Mouse (Mus musculus) kidney, postnatal 14 days (tissue): ENCODE measurements at regions not wholly inside any gene's neighbourhood (a gene's known extent, or its start where the extent isn't known, plus 50 kb on each side); places are given as distances from the start of the nearest gene placed in this dataset.
A peak's percentile ranks its signal among the peaks of the same experiment; 100 is the strongest.

Source experiments
- DNase-seq: peaks from one replicate; pipeline ENCODE4 v3.0.0; 2022; ENCODE audit warnings: mixed read lengths

DNA sequence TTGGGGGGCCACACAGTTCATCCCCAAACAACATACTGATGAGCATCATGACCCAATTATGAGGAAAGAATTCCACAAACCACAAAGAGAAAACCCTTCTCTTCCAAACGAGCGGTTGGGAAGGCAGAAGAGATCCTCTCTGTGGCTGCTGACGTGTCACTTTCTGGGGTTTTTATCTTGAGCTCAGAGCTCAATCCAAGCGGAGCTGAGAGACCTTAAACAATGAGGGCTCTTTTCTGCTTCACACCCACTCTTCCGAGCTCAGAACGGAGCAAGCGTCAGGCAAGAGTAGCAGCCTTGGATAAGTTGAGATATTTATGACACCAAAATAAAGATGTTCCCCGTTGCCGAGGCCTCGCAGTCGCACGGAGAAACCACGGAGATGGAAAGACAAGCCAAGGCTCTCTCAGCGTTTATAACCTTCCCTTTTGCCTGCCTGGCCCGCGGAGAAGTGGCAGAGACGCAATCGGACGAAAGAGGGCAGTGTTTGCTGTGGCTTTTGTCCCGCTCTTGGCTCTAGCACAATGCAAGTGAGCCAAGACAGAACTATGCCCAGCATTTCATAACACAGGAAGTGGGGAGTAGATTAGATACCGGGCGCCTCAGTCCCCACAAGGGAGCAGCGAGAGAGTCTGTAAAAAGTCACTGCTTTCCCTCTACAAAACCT is 100.7 kb downstream of the Chic2 start:
- peak; percentile 89 for DNase-seq

DNA sequence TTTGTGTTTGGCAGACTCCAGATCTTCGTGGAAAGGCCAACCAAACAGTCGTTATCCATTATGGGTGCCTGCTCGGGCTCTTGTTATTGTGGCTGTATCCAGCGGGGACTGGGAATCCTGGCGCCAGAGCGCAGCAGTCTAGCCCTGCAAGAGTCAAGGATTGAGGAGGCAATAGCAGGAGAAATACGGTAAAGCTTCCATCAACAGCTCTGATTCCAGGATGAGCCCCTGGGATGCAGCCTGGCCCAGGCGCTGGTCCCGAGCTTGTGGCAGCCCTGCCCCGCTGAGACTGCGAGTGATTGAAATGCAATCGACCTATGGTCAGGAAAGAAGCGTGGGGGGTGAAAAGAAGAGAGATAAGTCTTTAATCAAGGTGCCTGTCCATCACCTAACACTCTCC is 103.1 kb downstream of the Chic2 start:
- peak; percentile 22 for DNase-seq

DNA sequence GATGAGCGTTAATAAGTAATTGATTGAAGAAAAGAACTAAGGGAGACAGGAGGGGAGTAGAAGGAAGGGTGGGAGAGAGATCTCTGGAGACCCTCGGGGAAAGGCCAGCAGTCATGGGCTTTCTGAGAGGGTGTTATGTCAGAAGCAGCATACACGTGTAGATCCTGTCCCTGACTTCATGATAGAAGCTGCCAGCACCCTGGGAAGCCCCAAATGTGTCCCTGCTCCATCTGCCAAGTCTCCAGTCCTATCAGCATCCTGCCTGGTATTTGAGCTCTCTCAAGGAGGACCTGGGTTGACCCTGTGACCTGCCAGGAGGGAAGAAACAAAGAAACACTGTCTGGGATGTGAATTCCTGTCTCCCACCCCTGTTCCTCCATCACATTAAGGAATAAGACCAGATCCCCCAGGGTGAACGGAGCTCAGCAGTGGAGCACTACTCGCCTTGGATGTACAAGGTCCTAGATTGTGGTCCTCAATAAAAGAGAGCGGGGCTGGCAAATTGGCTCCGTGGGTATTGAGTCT is 107.1 kb downstream of the Chic2 start:
- DNase-seq = no peak

DNA sequence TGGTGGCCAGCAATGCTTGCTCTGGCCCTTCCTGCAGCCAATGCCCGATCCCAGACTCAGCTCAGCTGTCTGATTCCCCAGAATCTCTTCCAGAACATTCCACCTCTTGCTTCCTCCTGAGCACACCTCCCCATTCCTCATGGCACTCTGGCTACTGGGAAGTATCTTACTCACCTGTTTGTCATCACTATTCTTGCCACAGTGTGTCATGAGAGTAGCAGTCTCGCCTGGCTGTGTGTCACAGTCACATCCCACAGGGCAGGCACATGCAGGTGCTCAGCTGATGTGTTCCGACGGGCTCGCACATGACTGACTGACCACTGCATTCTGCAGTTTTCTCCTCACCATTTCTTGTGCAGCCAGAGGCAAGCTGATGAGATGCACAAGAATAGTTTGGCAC is 108.5 kb downstream of the Chic2 start:
- no peak for DNase-seq

DNA sequence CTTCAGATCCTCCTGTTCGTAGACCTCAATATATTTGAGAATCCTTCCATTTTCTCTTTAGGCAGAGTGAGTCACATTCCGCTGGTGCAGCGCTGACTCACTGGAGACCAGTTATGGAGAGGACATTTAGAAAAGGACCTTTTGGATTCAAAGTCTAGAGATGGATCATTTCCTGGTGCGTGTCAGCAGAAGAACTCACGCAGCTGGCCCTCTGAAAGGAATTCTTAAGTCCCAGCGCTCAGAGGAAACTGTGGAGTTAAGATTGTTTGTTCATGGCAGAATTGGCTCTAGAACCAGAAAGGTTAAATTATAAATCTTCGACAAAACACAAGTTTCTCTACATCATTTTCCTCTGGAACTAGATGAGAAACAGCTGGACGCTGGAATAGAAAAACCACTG is 108.9 kb downstream of the Chic2 start:
- DNase-seq = peak; percentile 47

DNA sequence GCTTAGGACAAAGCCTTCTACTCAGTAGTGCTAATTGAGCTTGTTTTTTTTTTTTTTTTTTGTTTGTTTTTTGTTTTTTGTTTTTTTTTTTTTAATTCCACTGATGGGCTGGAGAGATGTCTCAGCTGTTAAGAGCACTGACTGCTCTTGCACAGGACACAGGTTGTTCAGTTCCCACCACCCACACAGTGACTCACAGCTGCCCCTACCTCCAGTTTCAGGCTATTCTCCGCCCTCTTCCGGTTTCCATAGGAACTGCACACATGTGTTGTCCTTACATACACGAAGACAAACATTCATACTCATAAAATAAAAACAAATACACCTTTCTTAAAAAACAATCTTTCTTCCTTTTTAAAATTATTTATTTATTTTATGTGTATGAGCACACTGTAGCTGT is 111.3 kb downstream of the Chic2 start:
- DNase-seq = no peak

DNA sequence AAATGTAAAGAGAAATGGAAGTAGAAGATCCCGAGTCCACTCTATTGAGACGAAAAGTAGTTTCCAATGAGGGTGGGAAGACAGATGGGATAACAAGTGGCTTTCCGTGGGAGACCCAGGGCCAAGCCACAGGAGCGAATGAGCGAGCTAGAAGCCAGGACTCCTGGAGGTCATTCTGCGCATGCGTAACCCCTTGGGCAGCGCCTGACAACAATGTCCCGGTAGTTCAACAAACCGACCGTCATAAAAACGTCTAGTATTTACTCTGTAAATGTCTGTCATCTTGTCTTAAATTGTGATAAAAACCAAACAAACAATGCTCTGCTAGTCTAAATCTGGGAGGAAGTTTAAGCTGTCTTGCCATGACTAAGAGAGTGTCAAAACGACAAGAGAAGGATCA is 112.4 kb downstream of the Chic2 start:
- DNase-seq = peak; percentile 17

DNA sequence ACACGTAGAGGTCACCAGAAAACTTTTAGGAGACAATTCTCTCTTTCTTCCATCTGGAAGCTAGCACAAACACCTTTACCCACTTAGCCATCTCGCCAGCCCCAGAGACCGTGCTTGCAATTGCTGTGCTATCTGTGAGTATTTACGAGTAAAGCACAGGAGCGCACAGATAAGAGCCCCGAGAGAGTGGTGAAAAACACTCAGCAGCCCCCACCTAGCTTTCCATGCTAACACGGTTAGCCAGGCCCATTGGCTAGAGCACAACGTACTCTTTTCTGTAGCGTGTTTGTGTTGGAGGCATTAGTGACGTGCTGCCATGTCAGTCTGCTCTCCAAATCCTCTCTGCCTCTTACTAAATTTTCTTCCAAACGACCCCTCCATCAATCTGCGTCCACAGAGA is 112.8 kb downstream of the Chic2 start:
- no peak for DNase-seq

DNA sequence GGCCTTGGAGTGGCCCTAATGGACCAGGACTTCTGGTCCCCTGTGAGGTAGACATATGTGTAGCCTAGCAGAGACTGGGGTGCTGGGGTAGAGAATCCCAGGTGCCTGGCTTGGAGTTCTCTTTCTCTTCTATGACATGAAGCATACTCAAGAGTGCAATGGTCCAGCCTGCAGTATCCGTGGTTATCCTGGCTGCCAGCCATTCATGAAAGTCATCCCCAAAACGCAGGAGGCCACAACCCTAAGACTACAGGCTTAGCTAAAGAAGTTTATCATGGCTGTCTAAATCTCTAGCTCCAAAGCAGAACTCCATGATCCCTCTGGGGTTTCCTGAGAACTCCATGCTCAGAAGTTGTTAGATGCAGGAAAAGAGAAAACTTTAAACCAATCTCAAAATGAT is 117.0 kb downstream of the Chic2 start:
- no peak for DNase-seq

DNA sequence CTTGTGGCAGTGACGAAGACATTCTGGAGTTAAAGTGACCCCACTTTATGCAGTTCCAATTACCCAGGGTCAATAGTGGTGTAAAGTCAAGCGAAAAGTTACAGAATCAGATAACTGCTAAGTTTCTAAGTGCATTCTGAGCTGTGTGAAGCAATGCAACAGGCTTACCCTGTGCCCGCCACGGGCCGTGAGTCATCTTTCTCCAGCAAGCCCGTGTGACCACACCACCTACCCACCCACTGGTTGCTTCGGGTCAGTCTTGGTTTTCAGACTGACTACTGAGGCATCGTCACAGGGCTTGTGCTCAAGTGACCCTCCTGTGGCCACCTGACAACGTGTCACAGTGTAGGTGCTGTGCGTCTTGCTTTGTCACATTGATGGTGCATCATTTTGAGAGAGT is 118.8 kb downstream of the Chic2 start:
- DNase-seq = no peak

DNA sequence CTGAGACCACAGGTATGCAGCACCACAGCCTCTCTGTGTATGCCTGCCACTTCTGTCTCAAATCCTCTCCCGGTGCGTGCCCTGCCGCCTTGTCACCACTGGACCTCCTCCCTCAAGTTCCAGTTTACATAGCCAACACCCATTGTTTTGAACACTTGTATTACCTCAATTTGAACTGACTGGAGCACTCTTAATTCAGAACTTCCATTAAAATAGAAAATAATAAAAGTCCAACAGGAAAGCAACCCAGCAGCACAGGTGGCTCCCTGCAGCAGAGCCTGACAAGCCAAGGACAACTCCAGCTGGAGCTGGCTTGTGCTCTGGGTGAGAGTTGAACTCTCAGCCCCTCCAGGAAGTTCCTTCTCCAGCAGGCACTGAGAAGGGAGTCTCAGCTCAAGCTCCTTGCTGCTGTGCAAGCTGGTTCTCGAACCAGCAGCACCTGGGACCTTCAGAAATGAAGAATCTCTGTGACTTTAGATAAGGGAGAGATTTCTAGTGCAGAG is 120.5 kb downstream of the Chic2 start:
- DNase-seq = no peak

DNA sequence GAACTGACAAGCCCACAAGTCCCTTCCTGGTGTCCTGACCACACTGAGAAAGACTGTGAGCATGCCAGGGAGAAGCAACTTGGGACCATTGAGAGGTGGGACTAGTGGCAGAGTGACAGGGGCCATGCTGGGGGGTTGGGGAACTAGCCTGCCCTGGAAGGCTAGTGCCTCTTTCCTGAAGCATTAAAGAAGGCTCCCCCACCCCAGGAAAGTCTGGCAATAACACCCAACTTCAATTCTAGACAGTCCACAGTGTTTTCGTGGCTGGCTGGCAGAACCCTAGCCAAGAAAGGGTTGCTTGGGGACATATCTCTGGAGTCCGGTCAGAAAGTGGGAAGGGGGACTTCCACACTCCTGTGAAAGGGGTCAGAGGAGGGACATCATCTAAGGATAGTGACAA is 121.2 kb downstream of the Chic2 start:
- DNase-seq = no peak

DNA sequence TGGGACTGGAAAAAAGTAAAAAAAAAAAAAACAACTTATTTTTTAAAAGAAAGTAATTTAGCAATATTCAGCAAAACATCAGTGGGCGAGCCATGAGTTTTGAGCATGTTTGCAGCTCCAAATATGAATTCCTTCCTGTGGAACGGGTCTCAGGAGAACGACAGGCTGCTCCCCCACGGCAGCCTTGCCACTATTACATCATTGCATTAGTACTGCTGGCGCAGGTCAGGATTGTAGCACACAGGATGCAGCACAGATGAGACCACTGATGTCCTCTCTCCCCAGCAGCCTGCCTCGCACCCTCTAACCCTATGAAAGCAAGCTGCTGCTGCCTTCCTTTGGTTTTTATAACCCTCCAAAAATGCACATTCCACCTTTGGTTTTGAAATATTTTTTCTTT is 121.7 kb downstream of the Chic2 start:
- no peak for DNase-seq

DNA sequence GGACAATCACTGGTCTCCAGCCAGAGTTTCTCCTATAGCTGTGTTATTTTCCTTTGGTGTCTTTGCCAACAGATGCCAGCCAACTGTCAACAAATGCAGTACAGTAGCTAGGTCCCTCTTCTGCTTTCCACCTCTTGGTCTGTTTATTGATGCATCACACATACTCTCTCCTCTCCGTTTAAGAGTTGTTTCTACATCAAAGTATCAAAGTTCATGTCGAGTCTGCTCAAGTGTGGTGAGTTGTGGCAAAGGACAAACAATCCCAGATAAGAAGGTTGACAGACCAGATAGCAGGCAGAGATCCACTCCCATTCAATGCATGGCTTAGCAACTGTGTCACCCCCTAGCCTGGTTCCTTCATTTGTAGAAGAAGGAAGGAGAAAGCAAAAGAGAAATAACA is 123.6 kb downstream of the Chic2 start:
- no peak for DNase-seq

DNA sequence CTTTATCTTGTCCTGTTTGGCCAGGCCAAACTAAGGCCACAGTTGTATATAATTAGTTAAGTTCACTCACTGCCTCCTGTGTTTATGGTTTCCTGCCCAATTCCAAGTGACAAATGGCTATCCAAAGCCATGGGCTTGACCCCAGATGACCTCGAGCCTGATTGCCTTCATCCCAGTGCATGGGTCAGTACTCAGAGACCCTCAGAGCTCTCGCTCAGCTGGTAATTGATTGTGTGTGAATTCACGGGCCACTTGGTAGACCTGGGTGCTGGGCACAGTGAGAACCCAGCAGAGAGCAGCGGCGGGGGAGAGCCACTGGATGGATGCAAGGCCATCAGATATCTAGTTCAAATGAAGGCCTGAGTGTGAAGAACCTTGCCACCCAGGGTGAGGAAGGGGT is 124.1 kb downstream of the Chic2 start:
- no peak for DNase-seq

DNA sequence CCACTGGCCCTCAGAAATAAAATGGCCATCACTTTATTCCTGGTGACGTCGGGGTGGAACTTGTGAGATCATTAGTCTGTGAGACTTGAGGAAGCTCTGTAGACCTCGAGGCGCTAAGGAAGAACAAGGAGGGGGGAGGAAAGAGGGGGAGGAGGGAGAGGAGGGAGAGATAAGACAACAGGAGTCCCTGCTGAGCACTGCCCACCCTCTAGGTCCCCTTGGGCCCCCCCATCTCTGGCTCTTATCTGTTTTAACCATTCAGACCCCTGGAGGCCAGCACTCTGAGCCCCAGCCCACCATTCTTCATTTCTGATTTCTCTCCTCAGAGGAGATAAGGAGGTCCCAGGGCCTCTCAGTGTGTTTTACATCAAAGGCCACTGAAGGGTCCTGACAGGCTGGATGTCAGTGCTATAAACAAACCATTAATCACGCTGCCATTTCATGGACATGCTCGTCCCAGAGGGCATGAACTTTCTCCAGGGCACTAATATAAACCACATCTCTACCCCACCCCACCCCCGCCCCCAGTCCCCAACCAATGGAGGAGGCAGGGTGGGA is 139.0 kb downstream of the Chic2 start:
- peak; percentile 56 for DNase-seq

DNA sequence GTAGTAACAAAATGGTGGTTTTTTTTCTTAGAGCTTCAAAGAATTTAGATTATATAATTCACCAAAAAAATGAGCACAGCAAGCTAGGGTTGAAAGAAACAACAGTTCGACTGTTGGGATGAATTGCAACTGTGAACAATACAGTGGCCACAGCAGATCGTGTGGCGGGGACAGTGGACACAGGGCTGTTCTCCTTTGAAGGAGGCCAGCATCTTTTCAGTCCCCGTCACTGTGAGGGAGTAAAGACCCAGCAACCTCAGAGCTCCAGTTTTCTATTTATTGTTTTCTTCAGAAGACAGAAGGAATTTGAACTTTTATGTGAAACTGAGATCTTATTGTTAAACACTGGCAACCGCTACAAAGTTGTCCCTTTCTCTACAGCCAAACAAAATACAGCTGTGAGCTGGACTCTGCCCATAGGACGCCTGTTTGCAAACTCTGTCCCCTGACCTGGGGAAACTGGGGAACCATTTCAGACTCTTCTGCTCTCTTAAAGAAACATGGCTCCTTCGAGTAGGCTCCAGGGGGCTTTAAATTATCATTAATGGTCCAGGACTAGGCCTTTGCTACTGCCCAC is 139.6 kb downstream of the Chic2 start:
- no peak for DNase-seq

DNA sequence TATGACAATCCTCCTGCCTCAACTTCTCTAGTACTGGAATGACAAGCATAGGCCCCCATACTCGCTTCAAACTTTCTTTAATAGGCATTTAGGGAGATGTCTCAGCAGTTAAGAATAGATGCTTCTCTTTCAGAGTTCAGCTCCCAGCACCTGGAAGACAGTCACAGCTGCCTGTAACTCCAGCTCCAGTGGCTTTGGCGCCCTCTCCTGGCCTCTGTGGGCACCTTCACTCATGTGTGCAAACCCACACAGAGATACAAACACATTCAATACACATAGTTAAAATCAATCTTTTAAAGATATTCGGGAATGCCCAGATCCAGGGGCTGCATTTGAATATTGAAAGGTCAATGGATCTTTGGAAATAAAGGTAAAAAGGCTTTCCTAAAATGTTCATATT is 140.2 kb downstream of the Chic2 start:
- DNase-seq = peak; percentile 9

DNA sequence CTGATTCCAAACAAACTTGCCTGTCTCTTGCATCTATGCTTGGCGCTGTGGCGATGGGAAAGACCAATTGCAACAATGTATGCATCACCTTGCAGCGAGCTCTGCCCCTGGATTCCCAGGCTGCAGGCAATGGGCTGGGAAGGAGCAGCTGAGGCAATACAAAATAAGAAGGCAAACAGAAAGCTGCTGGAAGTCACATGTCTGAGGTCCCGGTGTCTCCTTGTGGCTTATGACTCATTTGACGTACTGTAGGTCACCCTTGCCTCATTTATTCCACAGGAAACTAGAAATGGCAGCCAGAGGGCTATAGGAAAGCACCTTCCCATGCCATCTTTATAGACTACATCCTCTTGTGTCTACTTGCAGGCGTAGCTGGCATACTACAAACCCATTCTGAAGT is 140.9 kb downstream of the Chic2 start:
- DNase-seq = no peak

DNA sequence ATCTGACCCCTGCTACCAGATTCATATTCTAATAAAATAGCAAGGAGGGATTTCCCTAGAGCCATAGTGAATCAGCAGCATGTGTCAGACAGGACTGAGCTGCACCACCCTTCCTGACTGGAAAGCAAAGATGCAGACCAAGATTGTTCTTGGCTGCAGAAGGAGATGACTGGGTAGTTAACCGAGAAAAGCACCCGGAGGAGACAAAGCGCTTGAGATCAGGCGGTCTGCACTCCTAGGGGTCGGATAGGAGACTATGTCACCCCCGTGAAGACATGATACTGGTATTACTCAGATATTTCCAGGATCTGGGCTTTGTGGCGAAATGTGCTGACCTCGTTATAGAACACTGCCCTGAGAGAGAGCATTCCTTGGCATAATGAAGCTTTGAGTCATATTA is 147.4 kb downstream of the Chic2 start:
- DNase-seq = no peak

DNA sequence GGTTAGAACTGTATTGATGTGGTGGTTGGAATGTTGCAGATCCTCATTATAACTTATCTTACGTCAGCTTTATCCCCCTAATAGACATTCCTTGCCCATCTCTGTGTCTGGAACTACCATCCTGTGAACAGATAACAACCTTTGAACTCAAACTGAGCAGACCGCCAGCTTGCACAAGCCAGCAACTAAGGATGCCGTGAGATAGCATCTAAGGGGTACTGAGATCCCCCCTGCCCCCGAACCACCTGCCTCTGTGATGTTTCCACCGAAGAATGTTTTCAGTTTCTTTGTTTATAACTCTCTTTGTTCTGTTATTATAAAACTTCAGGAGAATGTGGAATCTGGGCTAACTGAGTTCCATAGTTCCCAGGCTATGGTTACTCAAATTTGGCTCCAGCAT is 151.3 kb downstream of the Chic2 start:
- DNase-seq = no peak

DNA sequence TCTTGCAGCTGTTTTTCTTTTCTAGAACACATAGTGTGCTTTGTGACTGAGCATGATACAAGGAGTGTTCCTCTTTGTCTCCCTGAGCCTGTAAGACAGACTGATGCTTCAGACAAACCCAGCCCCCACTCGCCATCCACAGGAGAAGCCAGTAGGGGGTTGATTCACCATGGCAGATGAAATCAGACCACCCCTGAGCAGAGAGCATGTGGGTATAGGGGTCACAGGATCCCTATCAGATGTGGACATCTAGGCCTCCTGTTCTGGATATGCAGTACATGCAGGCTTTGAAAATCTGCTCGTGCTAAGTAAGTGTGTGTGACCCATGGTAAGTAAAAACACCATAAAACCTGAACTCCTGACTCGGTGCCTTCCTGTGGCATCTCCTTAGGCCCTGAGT is 153.0 kb downstream of the Chic2 start:
- DNase-seq = no peak

DNA sequence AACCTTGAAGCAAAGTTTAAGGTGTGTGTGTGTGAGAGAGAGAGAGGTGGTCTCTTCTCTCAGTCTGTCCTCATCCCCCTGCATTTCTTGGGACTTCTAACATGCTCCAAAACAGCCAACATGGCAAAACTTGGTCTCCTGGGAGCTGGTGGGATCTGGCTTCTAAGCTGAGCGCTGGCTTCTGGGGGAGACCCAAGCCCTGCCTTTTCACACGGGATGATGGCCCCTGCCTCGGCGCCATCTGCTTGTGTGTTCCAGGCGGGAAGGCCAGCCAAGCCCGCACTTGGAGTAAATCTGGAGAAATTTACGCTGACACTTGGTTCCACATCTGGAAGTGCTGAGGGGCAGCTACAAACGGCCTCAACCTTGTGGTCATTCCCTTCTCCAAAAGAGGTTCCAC is 155.6 kb downstream of the Chic2 start:
- peak; percentile 30 for DNase-seq

DNA sequence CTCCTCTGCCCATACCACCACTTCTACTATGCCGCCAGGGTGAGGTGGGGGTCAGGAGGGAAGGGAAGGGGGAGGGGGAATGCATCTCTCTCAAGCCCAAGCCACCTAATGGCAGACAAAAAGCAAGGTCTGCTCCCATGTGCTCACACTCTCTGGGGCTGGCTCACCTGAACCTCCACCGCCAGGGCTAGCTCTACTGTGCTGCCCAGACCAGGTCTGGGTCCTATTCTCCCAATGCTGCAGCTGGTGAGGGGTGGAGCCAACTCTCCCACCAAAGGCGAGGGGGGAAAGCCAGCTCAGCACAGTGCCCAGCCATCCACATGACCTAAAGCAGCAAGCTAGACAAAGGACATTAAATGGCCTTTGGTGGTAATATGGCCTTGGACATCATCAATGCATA is 158.6 kb downstream of the Chic2 start:
- DNase-seq = no peak

DNA sequence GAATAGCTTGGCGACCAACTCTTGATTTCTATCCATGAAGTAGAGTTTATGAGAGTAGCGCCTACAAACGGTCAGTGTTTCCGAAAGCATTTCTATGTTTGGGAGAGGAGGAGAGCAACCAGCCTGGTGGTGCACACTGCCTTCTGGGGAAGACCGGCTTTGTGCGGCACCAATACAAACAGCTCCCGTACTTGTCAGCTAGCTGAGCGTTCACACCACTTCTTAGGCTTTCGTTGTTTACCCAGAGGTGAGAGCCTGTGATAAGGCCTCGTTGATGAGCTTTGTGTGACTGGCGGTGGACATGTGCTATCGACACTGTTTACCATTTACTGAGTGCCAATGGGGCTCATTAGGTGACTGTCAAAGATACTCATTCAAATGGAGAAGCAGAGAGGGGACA is 162.0 kb downstream of the Chic2 start:
- DNase-seq = no peak
